Mouse (Mus musculus) heart, postnatal 0 days (tissue): ENCODE data around the gene Rfx2.

ENCODE experiments used
- CTCF ChIP-seq: IDR thresholded peaks from 2 replicates; pipeline ENCODE4 v1.5.1; 2016; ENCODE audit warnings: antibody characterized with exemption, control low read depth, low read depth
- EP300 ChIP-seq: IDR thresholded peaks from 2 replicates; pipeline ENCODE4 v1.6.1; 2016; ENCODE audit warnings: antibody characterized with exemption, low read depth

GRCm38 (mm10) chr17:56799276-56799675, 31.5 kb downstream of the Rfx2 start:
- no peak for TF ChIP-seq CTCF
- no peak for TF ChIP-seq EP300
